Mouse (Mus musculus) retina, postnatal 7 days (tissue): ENCODE data around the gene Evi2b.

Source experiments
- DNase-seq: peaks from one replicate; pipeline ENCODE4 v3.0.0-alpha.2; 2012; ENCODE audit warnings: low read depth, low spot score

The Evi2b gene

DNA sequence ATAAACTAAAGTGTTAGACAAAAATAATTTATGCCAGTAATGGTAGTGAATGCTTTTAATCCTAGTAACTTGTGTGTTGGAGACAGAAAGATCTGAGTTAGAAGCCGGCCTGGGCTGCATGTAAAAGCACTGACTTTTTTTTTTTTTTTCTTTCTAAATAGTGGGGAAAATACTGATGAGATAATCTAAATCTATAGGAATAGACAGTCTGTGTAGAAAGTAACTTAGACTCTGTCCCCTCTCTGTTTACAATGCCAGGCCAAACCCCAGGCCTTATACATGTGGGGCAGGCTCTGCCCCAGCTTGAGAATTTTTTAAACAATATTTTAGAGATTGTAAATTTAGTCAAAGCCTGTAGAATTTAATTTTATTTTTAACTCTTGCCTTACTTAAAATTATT, 618 bp downstream of the Evi2b start:
- DNase-seq, result no peak

- DNase-seq, result no peak
These were observed 1.6 kb downstream of the Evi2b start for GRCm38 (mm10) chr11:79521930-79522329.

GRCm38 (mm10) chr11:79520772-79521171, 2.8 kb downstream of the Evi2b start:
- DNase-seq, result no peak

DNA sequence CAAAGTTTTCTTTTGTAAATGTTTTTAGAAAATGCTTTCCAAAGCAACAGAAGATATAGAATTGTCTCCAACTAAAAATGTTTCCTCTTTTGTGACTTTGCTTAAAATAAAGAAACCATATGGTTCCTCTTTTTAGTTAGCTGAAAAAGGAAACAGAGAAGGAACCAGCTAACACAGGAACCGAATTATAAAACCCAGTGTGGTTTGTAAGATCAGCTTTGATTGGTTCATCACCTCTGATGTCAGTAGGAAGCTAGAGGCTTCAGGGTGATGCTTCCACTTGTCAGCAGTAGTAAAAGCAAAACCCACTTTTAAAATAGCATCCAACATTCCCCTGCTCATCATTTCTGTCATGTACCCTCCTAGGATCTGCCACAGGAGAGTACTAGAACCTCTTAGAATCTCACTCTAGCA, 3.7 kb downstream of the Evi2b start:
- DNase-seq, result no peak

- no peak for DNase-seq
These were observed 4.3 kb downstream of the Evi2b start for GRCm38 (mm10) chr11:79519299-79519698.

GRCm38 (mm10) chr11:79515798-79516197, 7.8 kb downstream of the Evi2b start:
- no peak for DNase-seq

DNA sequence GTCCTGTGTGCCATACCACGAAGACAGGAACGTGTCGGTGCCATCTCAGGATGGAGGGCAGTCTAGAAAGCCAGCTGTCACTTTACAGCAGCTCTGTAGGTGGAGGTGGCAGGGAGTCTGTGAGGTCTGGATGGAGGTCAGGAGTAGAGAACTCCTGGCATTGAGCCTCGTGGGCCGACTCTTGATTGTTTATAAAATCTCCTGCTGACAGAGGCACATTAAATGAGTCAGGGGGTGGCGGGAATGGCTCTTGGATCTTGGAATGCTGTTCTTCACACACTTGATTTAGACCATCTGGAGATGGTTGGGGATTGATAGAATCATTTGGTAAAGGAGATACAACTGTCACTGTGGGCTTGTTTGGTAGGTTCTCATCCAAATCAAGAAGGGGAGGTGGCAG, 8.2 kb downstream of the Evi2b start:
- no peak for DNase-seq

DNA sequence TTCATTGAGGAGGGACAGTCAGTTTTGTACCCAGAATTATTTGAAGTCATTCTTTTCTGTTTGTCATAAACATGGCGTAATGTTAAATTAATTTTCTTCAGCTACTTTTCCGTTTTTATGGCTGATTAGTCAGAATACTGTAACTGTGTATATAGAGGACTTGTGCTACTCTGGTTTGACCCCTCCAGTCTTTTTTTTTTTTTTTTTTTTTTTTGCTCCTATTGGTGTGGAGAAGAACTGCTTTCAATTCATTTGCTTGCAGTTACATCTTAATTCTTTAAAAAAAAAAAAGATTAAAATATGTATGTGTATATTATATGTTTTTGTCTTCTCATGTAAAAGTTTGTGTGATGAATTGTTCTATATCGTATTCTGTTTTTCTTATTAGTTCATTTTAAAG, 11.6 kb downstream of the Evi2b start:
- no peak for DNase-seq

DNA sequence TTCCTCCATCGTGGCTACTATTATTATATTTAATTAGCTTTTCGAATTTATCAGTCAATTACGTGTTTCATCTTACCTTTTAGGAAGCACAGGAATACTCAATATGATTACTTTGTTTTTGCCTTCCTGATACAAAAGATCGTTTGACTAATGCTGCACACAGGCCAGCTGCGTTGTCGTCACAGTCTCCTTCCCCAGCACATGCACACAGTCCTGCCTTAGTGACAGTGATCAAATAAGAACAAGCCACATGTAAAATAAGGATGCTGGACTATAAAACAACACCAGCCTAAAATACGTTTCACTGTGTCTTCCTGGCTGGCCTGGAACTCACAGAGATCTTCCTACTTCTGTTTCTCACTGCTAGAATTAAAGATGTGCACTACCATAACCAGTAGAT, 19.1 kb downstream of the Evi2b start:
- no peak for DNase-seq

DNA sequence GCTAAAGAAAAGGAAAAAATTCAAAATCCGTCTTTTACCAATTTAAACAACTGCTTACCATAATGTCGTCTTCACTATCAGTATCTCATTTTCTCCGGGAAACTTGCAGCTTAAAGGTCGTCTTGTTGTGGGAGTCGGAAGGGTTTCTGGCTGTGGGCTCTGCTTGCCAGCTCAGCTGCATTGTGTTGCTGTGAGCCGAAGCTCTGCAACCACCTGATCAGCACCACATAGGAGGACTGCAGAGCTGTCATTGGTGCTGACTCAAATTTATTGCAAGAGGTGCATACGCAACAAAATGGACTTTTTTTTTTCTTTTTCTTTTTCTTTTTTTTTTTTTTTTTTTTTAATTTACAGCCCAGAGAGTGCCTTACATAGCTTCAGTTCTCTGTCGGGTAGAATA, 19.7 kb downstream of the Evi2b start, which contains the start of gene Omg:
Gene Omg (minus strand): TSS at position 240 of the 400 bp plus-strand sequence.
- no peak for DNase-seq

GRCm38 (mm10) chr11:79502917-79503316, 20.6 kb downstream of the Evi2b start:
- peak; percentile 9 for DNase-seq

DNA sequence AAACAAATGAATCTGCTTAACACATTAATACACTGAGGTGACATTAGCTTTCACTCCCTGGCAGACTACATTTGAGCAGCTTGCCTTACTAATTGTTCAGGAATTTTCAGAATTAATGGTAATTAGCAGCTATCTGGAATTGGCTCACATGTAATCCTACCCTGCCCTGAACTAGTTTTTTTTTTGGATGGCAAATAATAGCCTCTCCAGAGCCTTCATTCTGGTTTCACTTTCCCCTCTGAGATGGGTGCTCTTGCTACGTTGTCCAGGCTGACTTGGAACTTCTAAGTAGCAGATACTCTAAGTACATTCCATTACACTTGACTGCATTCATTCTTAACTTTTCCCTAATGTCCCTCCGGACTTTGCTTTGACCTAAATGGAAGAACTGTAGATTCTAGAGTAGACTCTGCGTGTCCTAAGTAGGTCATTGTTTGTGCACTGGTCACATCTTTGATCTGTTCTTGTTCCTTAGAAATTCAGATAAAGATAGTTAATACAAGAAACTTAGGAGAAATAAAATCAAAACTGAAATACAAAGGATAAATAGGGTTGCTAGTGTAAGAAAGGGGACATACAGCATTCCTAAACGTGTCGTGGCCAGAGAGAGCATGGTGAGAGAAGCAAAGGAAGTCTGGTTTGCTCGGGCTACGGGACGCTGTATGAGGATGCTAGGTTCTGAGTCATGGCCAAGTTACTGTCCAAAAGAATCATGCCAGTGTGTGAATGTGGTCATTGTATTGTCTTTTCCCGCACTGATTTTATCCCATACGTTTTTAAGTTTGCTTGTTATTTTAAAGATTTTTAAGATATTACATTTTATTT, 28.4 kb downstream of the Evi2b start:
- DNase-seq, result no peak

DNA sequence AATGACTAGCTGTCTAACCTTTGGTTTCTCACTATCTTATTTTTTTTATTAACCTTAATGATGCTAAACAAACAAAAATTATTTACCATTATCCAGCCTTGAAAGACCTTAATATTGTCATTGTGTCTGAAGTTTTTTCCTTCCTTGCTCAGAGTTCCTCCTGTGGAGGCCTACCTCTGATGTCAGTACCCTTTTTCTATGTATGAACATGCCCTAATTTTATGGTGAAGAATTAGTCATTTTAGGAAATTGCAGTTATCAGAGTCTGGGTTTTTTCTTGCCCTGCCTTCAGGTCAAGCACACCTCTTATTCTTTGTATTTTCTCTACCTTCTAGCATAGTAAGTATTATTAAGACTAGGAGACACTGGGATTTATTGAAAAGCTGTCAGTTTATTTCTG, 38.8 kb downstream of the Evi2b start:
- DNase-seq, result no peak

DNA sequence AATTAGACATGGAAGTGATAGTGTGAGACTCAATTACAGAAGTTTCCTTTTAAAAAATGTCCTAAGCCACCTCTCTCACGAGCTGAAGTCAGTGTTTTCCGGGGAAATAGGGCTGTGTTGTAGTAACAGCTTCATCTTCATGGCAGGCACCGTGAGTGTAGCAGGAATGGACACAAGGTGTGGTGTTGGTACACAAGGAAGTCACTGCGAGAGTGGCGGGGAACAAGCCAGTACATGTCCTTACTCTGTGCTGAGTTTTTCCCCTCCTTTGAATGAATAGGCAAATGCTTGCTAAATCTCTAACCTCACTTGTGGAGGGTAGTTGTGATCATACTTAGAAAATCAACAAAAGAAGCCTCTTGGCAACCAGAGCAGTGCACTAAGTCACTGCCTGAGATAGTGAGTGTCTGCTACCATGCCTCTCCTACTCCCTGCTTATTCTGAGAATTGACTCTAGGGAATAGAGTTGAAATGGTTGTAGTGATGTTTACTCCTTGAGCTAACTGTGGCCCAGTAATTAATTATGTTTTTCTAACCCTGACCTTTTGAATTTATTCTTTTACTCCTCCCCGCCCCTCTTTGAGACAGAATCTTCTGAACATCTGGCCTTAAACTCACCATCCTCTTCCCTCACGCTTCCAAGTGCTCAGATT, 39.6 kb downstream of the Evi2b start:
- no peak for DNase-seq

- no peak for DNase-seq
These were observed 40.2 kb downstream of the Evi2b start for GRCm38 (mm10) chr11:79483392-79483791.

DNA sequence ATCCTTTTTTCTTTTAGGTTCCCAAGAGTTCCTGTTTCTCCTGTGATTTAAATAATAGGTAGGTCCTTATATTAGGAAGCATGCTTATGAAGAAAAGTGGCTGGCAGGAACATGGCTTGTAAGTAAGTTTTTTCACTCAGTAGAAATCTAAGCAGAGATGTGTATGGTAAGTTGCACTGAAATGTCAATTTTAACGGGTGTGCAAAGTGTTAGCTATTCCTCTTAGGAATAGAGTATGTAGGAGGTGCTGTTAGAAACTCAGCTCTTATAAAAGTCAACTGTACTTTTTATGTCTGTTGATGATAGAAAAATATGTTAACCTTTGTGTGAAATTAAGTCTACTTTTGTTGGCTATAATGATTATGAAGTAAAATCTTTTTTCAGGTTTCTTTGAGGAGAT, 55.5 kb downstream of the Evi2b start:
- DNase-seq, result no peak
